Mouse (Mus musculus): ENCODE results near the gene Zc3h12d. TPM values are rescaled to one million over a fixed set of nuclear protein-coding genes. Genes with fewer than 3 reads are reported as not detected.

Gene Zc3h12d
- polyA plus RNA-seq, 1 experiment from 2014 or later, result 0.11 TPM

- H3K4me1 ChIP-seq (ENCODE audit: control insufficient read depth, insufficient read depth, low read length), result no peaks in the 10 kb centered on the region; the same call in 1 of the 2 replicates
- no peak overlapping the region for H3K9ac ChIP-seq (ENCODE audit: low read depth, low read length)
These were observed 74.9 kb downstream of the Zc3h12d start for GRCm38 (mm10) chr10:7907151-7907550.

DNA sequence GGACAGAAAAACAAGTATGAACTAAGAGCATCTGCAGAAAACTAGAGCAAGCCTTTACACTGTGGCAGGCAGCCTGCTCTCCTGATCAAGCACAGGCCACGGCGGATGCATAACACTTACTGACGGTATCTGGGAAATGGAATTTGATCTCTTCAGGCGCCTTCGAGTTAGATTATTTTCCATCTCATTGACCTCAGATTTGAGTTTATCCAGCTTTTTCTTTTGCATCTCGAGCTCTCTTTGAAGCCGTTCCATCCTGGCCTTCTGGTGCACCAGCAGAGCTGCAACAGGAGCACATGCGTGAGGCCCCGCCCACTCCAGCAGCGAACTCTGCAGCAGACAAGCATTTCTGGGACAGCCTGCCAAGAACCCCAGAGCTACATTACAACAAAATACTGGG lies 79.0 kb downstream of the Zc3h12d start:
- no peak overlapping the region for H3K4me2 ChIP-seq (ENCODE audit: low read depth, low read length)
- ATAC-seq (ENCODE audit: low read depth) (0 out of 2 replicates have a peak, but pooled peaks have one; percentile 64), DNase-seq (ENCODE audit: low spot score) (peak; percentile 68)
- H3K27ac ChIP-seq (replicated peaks; ENCODE audit: low read depth, low read length), result no peak overlapping the region
- H3K9ac ChIP-seq (ENCODE audit: low read depth, low read length), result no peak overlapping the region
- no peak overlapping the region for H3K4me3 ChIP-seq (ENCODE audit: low read depth, low read length)
- no peaks in the 10 kb centered on the region for H3K9me3 ChIP-seq (ENCODE audit: control insufficient read depth, low read length)
- H3K36me3 ChIP-seq (ENCODE audit: control insufficient read depth, insufficient read depth, low read length), result peaks cover 60% of the 10 kb centered on the region
- 45% methylated on average over 10 of the region's 10 CpGs for WGBS
- H3K4me1 ChIP-seq (ENCODE audit: control insufficient read depth, insufficient read depth, low read length), result no peaks in the 10 kb centered on the region; the same call in 1 of the 2 replicates
- H3K27me3 ChIP-seq (replicated peaks; ENCODE audit: control insufficient read depth, insufficient read depth, low read length), result no peaks in the 10 kb centered on the region

More at GRCm38 (mm10) chr10:7907151-7907550, 74.9 kb downstream of the Zc3h12d start:
- Histone ChIP-seq H3K27ac (replicated peaks; ENCODE audit: low read depth, low read length) (no peak overlapping the region), H3K4me2 (ENCODE audit: low read depth, low read length) (no peak overlapping the region), H3K4me3 (ENCODE audit: low read depth, low read length) (no peak overlapping the region), H3K27me3 (replicated peaks; ENCODE audit: control insufficient read depth, insufficient read depth, low read length) (no peaks in the 10 kb centered on the region), H3K36me3 (ENCODE audit: control insufficient read depth, insufficient read depth, low read length) (peaks cover 74% of the 10 kb centered on the region), H3K9me3 (ENCODE audit: control insufficient read depth, low read length) (no peaks in the 10 kb centered on the region)
- WGBS, result 83% methylated on average over 12 of the region's 12 CpGs
- DNase-seq (ENCODE audit: low spot score), result no peak
- no peak for ATAC-seq (ENCODE audit: low read depth)

Small RNAs within 50 kb of the gene (microRNA-seq; reads per million reads assigned to microRNA genes)
- 1.00 reads per million for gene Mir5104 (ENCODE audit: borderline number of aligned reads)

Other genes with a start within 250 kb of the Zc3h12d start
- gene Lrp11, start 242.7 kb upstream of the Zc3h12d start, polyA plus RNA-seq (2014; fragmentation: Nextera tagmentation; extraction: Ambion mirVana), result 5.4 and 5.6 TPM in 2 replicates
- 37.0 and 41.8 TPM in 2 replicates for gene Nup43, start 165.0 kb upstream of the Zc3h12d start, polyA plus RNA-seq (2014; fragmentation: Nextera tagmentation; extraction: Ambion mirVana)
- gene Pcmt1, start 151.3 kb upstream of the Zc3h12d start, polyA plus RNA-seq (2014; fragmentation: Nextera tagmentation; extraction: Ambion mirVana), result 126 and 130 TPM in 2 replicates
- gene Lats1, start 151.3 kb upstream of the Zc3h12d start, polyA plus RNA-seq (2014; fragmentation: Nextera tagmentation; extraction: Ambion mirVana), result 12.2 and 12.6 TPM in 2 replicates
- 48.0 and 51.8 TPM in 2 replicates for gene Katna1, start 106.5 kb upstream of the Zc3h12d start, polyA plus RNA-seq (2014; fragmentation: Nextera tagmentation; extraction: Ambion mirVana)
- gene Ginm1, start 39.6 kb upstream of the Zc3h12d start, polyA plus RNA-seq (2014; fragmentation: Nextera tagmentation; extraction: Ambion mirVana), result 82.9 and 87.3 TPM in 2 replicates
- 32.8 and 33.6 TPM in 2 replicates for gene Ppil4, start 39.6 kb upstream of the Zc3h12d start, polyA plus RNA-seq (2014; fragmentation: Nextera tagmentation; extraction: Ambion mirVana)
- 34.9 and 37.0 TPM in 2 replicates for gene Tab2, start 123.8 kb downstream of the Zc3h12d start, polyA plus RNA-seq (2014; fragmentation: Nextera tagmentation; extraction: Ambion mirVana)